Mouse (Mus musculus): Measurements from ENCODE around the gene Smurf2. TPM values are rescaled to one million over a fixed set of nuclear protein-coding genes. Genes with fewer than 3 reads are reported as not detected.
"Not testable (repeated sequence)": the region's sequence is repeated elsewhere in the genome, so short reads cannot be mapped to it uniquely, and the experiment has no call there.

Smurf2 gene
- total and polyA plus RNA-seq, 3 experiments = 9.5 to 41.0 (median 39.9) TPM

- Histone ChIP-seq H3K27ac (no peak overlapping the region), H3K4me3 (no peak overlapping the region), H3K9ac (ENCODE audit: low read depth, low read length) (no peak overlapping the region), H3K4me1 (ENCODE audit: control insufficient read depth, insufficient read depth, low read length) (peaks cover 6% of the 10 kb centered on the region), H3K36me3 (ENCODE audit: control insufficient read depth, insufficient read depth, low read length) (peaks cover 13% of the 10 kb centered on the region), H3K79me2 (replicated peaks; ENCODE audit: control insufficient read depth, insufficient read depth, low read length) (no peaks in the 10 kb centered on the region), H3K27me3 (ENCODE audit: control insufficient read depth, insufficient read depth, low read length) (no peaks in the 10 kb centered on the region)
- no peak for TF ChIP-seq CTCF (IDR thresholded peaks at IDR 0.05)
- no peak for TF ChIP-seq EP300 (IDR thresholded peaks at IDR 0.05; ENCODE audit: insufficient read depth, low read depth, low read length)
- no peak for TF ChIP-seq POLR2A (IDR thresholded peaks at IDR 0.05; ENCODE audit: insufficient read depth, low read depth, low read length)
- WGBS = 91% methylated on average over 3 of the region's 3 CpGs
- intact Hi-C loops (cut with DNase I) = no loop called here
- no peak for DNase-seq
These were observed 103.4 kb downstream of the Smurf2 start for GRCm38 (mm10) chr11:106817156-106817555.

- peaks cover 4% of the 10 kb centered on the region for H3K4me1 ChIP-seq (ENCODE audit: control insufficient read depth, insufficient read depth, low read length)
- TF ChIP-seq EP300 (IDR thresholded peaks at IDR 0.05; ENCODE audit: insufficient read depth, low read depth, low read length) (no peak), POLR2A (IDR thresholded peaks at IDR 0.05; ENCODE audit: insufficient read depth, low read depth, low read length) (no peak), CTCF (IDR thresholded peaks at IDR 0.05) (no peak)
- H3K36me3 ChIP-seq (ENCODE audit: control insufficient read depth, insufficient read depth, low read length) = peaks cover 11% of the 10 kb centered on the region
- H3K27me3 ChIP-seq (ENCODE audit: control insufficient read depth, insufficient read depth, low read length) = no peaks in the 10 kb centered on the region
- DNase-seq = no peak
- WGBS = 72% methylated on average over 7 of the region's 7 CpGs
- no peak overlapping the region for H3K4me3 ChIP-seq
- H3K9ac ChIP-seq (ENCODE audit: low read depth, low read length) = no peak overlapping the region
- H3K27ac ChIP-seq = no peak overlapping the region
- H3K79me2 ChIP-seq (replicated peaks; ENCODE audit: control insufficient read depth, insufficient read depth, low read length) = no peaks in the 10 kb centered on the region
- intact Hi-C loops (cut with DNase I) = no loop called here
These were observed 104.2 kb downstream of the Smurf2 start for GRCm38 (mm10) chr11:106816316-106816715.

- no peak for DNase-seq
- no peaks in the 10 kb centered on the region; the same call in 1 of the 2 replicates for H3K4me1 ChIP-seq (ENCODE audit: control insufficient read depth, insufficient read depth, low read length)
- intact Hi-C loops (cut with DNase I) = no loop called here
- H3K9ac ChIP-seq (ENCODE audit: low read depth, low read length) = no peak overlapping the region
- no peak overlapping the region for H3K4me3 ChIP-seq
- H3K27me3 ChIP-seq (ENCODE audit: control insufficient read depth, insufficient read depth, low read length) = no peaks in the 10 kb centered on the region
- peaks cover 10% of the 10 kb centered on the region for H3K36me3 ChIP-seq (ENCODE audit: control insufficient read depth, insufficient read depth, low read length)
- H3K27ac ChIP-seq = no peak overlapping the region
- TF ChIP-seq EP300 (IDR thresholded peaks at IDR 0.05; ENCODE audit: insufficient read depth, low read depth, low read length) = no peak
- TF ChIP-seq CTCF (IDR thresholded peaks at IDR 0.05) = no peak
- TF ChIP-seq POLR2A (IDR thresholded peaks at IDR 0.05; ENCODE audit: insufficient read depth, low read depth, low read length) = no peak
- WGBS = 73% methylated on average over 2 of the region's 2 CpGs
- H3K79me2 ChIP-seq (replicated peaks; ENCODE audit: control insufficient read depth, insufficient read depth, low read length) = no peaks in the 10 kb centered on the region
These were observed 104.8 kb downstream of the Smurf2 start for GRCm38 (mm10) chr11:106815761-106816160.

GRCm38 (mm10) chr11:106815331-106815730 is 105.2 kb downstream of the Smurf2 start:
- Histone ChIP-seq H3K27ac (no peak overlapping the region), H3K79me2 (replicated peaks; ENCODE audit: control insufficient read depth, insufficient read depth, low read length) (no peaks in the 10 kb centered on the region), H3K4me3 (no peak overlapping the region), H3K36me3 (ENCODE audit: control insufficient read depth, insufficient read depth, low read length) (peaks cover 10% of the 10 kb centered on the region), H3K27me3 (ENCODE audit: control insufficient read depth, insufficient read depth, low read length) (no peaks in the 10 kb centered on the region), H3K4me1 (ENCODE audit: control insufficient read depth, insufficient read depth, low read length) (no peaks in the 10 kb centered on the region; the same call in 1 of the 2 replicates), H3K9ac (ENCODE audit: low read depth, low read length) (no peak overlapping the region)
- TF ChIP-seq CTCF (IDR thresholded peaks at IDR 0.05) = no peak
- no peak for TF ChIP-seq EP300 (IDR thresholded peaks at IDR 0.05; ENCODE audit: insufficient read depth, low read depth, low read length)
- no peak for TF ChIP-seq POLR2A (IDR thresholded peaks at IDR 0.05; ENCODE audit: insufficient read depth, low read depth, low read length)
- peak in 1 of 2 experiments; percentile 13 for DNase-seq
- 82% methylated on average over 2 of the region's 2 CpGs for WGBS
- intact Hi-C loops (cut with DNase I) = no loop called here

- Histone ChIP-seq H3K4me1 (ENCODE audit: control insufficient read depth, insufficient read depth, low read length) (no peaks in the 10 kb centered on the region; the same call in 1 of the 2 replicates), H3K9ac (ENCODE audit: low read depth, low read length) (no peak overlapping the region), H3K27ac (no peak overlapping the region), H3K27me3 (ENCODE audit: control insufficient read depth, insufficient read depth, low read length) (no peaks in the 10 kb centered on the region), H3K4me3 (no peak overlapping the region), H3K36me3 (ENCODE audit: control insufficient read depth, insufficient read depth, low read length) (peaks cover 10% of the 10 kb centered on the region), H3K79me2 (replicated peaks; ENCODE audit: control insufficient read depth, insufficient read depth, low read length) (no peaks in the 10 kb centered on the region)
- DNase-seq = peak in 1 of 2 experiments; percentile 17
- WGBS = 75% methylated on average over 14 of the region's 14 CpGs
- intact Hi-C loops (cut with DNase I) = no loop called here
- no peak for TF ChIP-seq EP300 (IDR thresholded peaks at IDR 0.05; ENCODE audit: insufficient read depth, low read depth, low read length)
- no peak for TF ChIP-seq POLR2A (IDR thresholded peaks at IDR 0.05; ENCODE audit: insufficient read depth, low read depth, low read length)
- no peak for TF ChIP-seq CTCF (IDR thresholded peaks at IDR 0.05)
These were observed 105.8 kb downstream of the Smurf2 start for GRCm38 (mm10) chr11:106814601-106815320.

GRCm38 (mm10) chr11:106812410-106813136 is 107.9 kb downstream of the Smurf2 start:
- no peaks in the 10 kb centered on the region for H3K79me2 ChIP-seq (replicated peaks; ENCODE audit: control insufficient read depth, insufficient read depth, low read length)
- no peak overlapping the region for H3K4me3 ChIP-seq
- DNase-seq = peak in 1 of 2 experiments; percentile 4
- H3K27ac ChIP-seq = no peak overlapping the region
- TF ChIP-seq CTCF (IDR thresholded peaks at IDR 0.05) (no peak), EP300 (IDR thresholded peaks at IDR 0.05; ENCODE audit: insufficient read depth, low read depth, low read length) (no peak), POLR2A (IDR thresholded peaks at IDR 0.05; ENCODE audit: insufficient read depth, low read depth, low read length) (no peak)
- no peaks in the 10 kb centered on the region for H3K4me1 ChIP-seq (ENCODE audit: control insufficient read depth, insufficient read depth, low read length)
- no peaks in the 10 kb centered on the region for H3K27me3 ChIP-seq (ENCODE audit: control insufficient read depth, insufficient read depth, low read length)
- intact Hi-C loops (cut with DNase I) = no loop called here
- 92% methylated on average over 7 of the region's 7 CpGs for WGBS
- H3K9ac ChIP-seq (ENCODE audit: low read depth, low read length) = no peak overlapping the region
- H3K36me3 ChIP-seq (ENCODE audit: control insufficient read depth, insufficient read depth, low read length) = peaks cover 6% of the 10 kb centered on the region

GRCm38 (mm10) chr11:106807442-106807841 is 113.1 kb downstream of the Smurf2 start:
- H3K36me3 ChIP-seq (ENCODE audit: control insufficient read depth, insufficient read depth, low read length); H3K27ac ChIP-seq; H3K4me3 ChIP-seq; H3K27me3 ChIP-seq (ENCODE audit: control insufficient read depth, insufficient read depth, low read length); H3K79me2 ChIP-seq (replicated peaks; ENCODE audit: control insufficient read depth, insufficient read depth, low read length); H3K4me1 ChIP-seq (ENCODE audit: control insufficient read depth, insufficient read depth, low read length); DNase-seq; H3K9ac ChIP-seq (ENCODE audit: low read depth, low read length); intact Hi-C loops (cut with DNase I): not testable (repeated sequence)
- WGBS = 56% methylated on average over 1 of the region's 1 CpGs
